In the genomic region with DNA sequence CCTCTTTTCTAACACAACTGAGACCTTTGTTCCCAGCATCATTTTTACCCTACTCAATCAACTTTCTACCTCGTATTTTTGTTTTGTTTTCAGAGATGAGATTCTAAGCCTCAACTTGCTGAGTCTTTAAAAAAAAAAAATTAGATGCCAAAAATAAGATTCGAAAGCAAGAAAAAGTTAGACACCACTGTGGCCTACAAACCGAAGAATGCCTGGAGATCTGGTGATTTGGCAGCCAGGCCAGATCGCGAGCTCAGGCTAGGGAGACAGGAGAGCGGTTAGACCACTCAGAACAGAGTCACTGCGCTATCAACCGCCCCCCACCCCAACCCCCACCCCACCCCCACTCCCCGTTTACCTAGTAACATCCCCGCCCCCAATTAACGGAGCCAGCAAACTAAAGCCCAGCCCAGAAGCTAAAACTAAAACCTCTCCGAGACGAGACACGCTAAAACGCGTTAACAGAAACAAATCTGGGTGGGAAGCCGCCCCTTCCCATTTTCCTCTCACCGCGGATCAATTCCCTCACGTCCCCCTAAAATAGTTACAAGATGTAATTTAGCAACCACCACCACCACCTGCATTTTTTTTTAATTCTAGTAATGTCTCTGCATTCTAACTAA, we compare ENCODE assay signal across 8 mouse cellular contexts. TPM values are rescaled to one million over a fixed set of nuclear protein-coding genes. Genes with fewer than 3 reads are reported as not detected.
A peak's percentile ranks its signal among the peaks of the same experiment; 100 is the strongest.
DNase-seq lines count a peak whose midpoint lies in the region; ATAC-seq and TF ChIP-seq lines count a peak whose summit lies in the region.

No protein-coding gene starts in this region.

- H3K27ac ChIP-seq in kidney, adult 2 months (ENCODE audit: insufficient read depth, low read depth, low read length) = peak overlapping the region; percentile 56; the same call in 1 of the 2 replicates
- H3K27ac ChIP-seq in forebrain, embryonic 11.5 days (ENCODE audit: low read depth, low read length) = no peak overlapping the region
- peak overlapping the region; percentile 98 for H3K27ac ChIP-seq in limb, embryonic 15.5 days
- peak overlapping the region; percentile 99 for H3K27ac ChIP-seq in stomach, postnatal 0 days (replicated peaks)

- H3K9me3 ChIP-seq in forebrain, embryonic 11.5 days (ENCODE audit: control insufficient read depth, low read length) = no peaks in the 10 kb centered on the region
- no peaks in the 10 kb centered on the region for H3K9me3 ChIP-seq in limb, embryonic 15.5 days
- no peaks in the 10 kb centered on the region for H3K9me3 ChIP-seq in stomach, postnatal 0 days (ENCODE audit: control insufficient read depth, low read length)

- peak overlapping the region; percentile 95 for H3K9ac ChIP-seq in forebrain, embryonic 11.5 days (ENCODE audit: low read length)
- no peak overlapping the region for H3K9ac ChIP-seq in limb, embryonic 15.5 days
- peak overlapping the region; percentile 98 for H3K9ac ChIP-seq in stomach, postnatal 0 days (ENCODE audit: low read length)

- TF ChIP-seq EP300 in stomach, postnatal 0 days (optimal IDR thresholded peaks at IDR 0.05) = no peak

- peak overlapping the region; percentile 89 for H3K4me3 ChIP-seq in kidney, adult 2 months (ENCODE audit: insufficient read depth, low read depth, low read length)
- peak overlapping the region; percentile 96 for H3K4me3 ChIP-seq in forebrain, embryonic 11.5 days (ENCODE audit: low read depth, low read length)
- H3K4me3 ChIP-seq in limb, embryonic 15.5 days = peak overlapping the region; percentile 94
- H3K4me3 ChIP-seq in stomach, postnatal 0 days (ENCODE audit: low read depth, low read length) = peak overlapping the region; percentile 99

- H3K4me2 ChIP-seq in forebrain, embryonic 11.5 days (ENCODE audit: low read depth, low read length, severe bottlenecking) = peak overlapping the region; percentile 77
- H3K4me2 ChIP-seq in limb, embryonic 15.5 days = peak overlapping the region; percentile 54
- H3K4me2 ChIP-seq in stomach, postnatal 0 days (replicated peaks; ENCODE audit: low read depth) = peak overlapping the region; percentile 49

- no peak for TF ChIP-seq CTCF in kidney, adult 2 months (conservative IDR thresholded peaks at IDR 0.05; ENCODE audit: insufficient read depth, insufficient read length, low read depth, low read length)
- TF ChIP-seq CTCF in stomach, postnatal 0 days (IDR thresholded peaks at IDR 0.05; ENCODE audit: low read depth) = no peak

- no peak for ATAC-seq in forebrain, embryonic 11.5 days (replicated peaks; ENCODE audit: low FRiP score)
- ATAC-seq in limb, embryonic 15.5 days (ENCODE audit: insufficient number of reproducible peaks, low FRiP score, low TSS enrichment, low read depth) = no peak
- ATAC-seq in stomach, postnatal 0 days (ENCODE audit: low FRiP score, low TSS enrichment) = no peak

- H3K4me1 ChIP-seq in kidney, adult 2 months (ENCODE audit: control insufficient read depth, insufficient read depth, low read length) = no peaks in the 10 kb centered on the region; the same call in 1 of the 2 replicates
- H3K4me1 ChIP-seq in forebrain, embryonic 11.5 days (replicated peaks; ENCODE audit: control insufficient read depth, insufficient read depth, low read length) = no peaks in the 10 kb centered on the region
- H3K4me1 ChIP-seq in limb, embryonic 15.5 days = peaks cover 7% of the 10 kb centered on the region; the same call in 1 of the 2 replicates
- H3K4me1 ChIP-seq in stomach, postnatal 0 days (replicated peaks; ENCODE audit: control insufficient read depth, insufficient read depth) = no peaks in the 10 kb centered on the region

- no peak for TF ChIP-seq POLR2A in kidney, adult 2 months (IDR thresholded peaks at IDR 0.05; ENCODE audit: low read depth, low read length)

- peaks cover 4% of the 10 kb centered on the region; the same call in 1 of the 2 replicates for H3K36me3 ChIP-seq in kidney, adult 2 months (ENCODE audit: control insufficient read depth, insufficient read depth, low read length)
- no peaks in the 10 kb centered on the region; the same call in 1 of the 2 replicates for H3K36me3 ChIP-seq in forebrain, embryonic 11.5 days (ENCODE audit: control insufficient read depth, insufficient read depth, low read length)
- H3K36me3 ChIP-seq in limb, embryonic 15.5 days = peaks cover 8% of the 10 kb centered on the region
- no peaks in the 10 kb centered on the region for H3K36me3 ChIP-seq in stomach, postnatal 0 days (ENCODE audit: control insufficient read depth, insufficient read depth, low read length)

- H3K27me3 ChIP-seq in kidney, adult 2 months (replicated peaks; ENCODE audit: control insufficient read depth, insufficient read depth, low read length) = no peaks in the 10 kb centered on the region
- no peaks in the 10 kb centered on the region for H3K27me3 ChIP-seq in forebrain, embryonic 11.5 days (ENCODE audit: control insufficient read depth, insufficient read depth, low read length)
- no peaks in the 10 kb centered on the region for H3K27me3 ChIP-seq in limb, embryonic 15.5 days
- no peaks in the 10 kb centered on the region for H3K27me3 ChIP-seq in stomach, postnatal 0 days (ENCODE audit: control insufficient read depth, insufficient read depth, low read length)

- 2% methylated on average over 20 of the region's 20 CpGs for WGBS in kidney, adult 2 months
- WGBS in forebrain, embryonic 11.5 days = 9% methylated on average over 20 of the region's 20 CpGs
- 3% methylated on average over 20 of the region's 20 CpGs for WGBS in limb, embryonic 15.5 days
- 4% methylated on average over 20 of the region's 20 CpGs for WGBS in stomach, postnatal 0 days

- peak; percentile 29 for DNase-seq in kidney, adult 2 months
- no peak for DNase-seq in kidney, postnatal 25 days
- peak; percentile 30 for DNase-seq in Muller cell, postnatal 12 days (ENCODE audit: inconsistent ontology term)
- DNase-seq in forebrain, embryonic 11.5 days (ENCODE audit: low spot score) = no peak
- no peak for DNase-seq in stomach, postnatal 0 days (ENCODE audit: low spot score)
- DNase-seq in ovary, postnatal 10 days (ENCODE audit: low spot score) = no peak
- DNase-seq in spleen, postnatal 14 days (ENCODE audit: low spot score in 2 of 2) = no peak

RNA-seq across cellular contexts. Expression of a gene that starts 2.0 kb away (rescaled TPM):
- polyA plus RNA-seq in kidney, adult 2 months (2012; rRNA removed) = 28.7 and 32.3 TPM in 2 replicates
- 10.3 and 11.8 TPM in 2 replicates for polyA plus RNA-seq in forebrain, embryonic 11.5 days (2014; fragmentation: Nextera tagmentation; extraction: Ambion mirVana)
- polyA plus RNA-seq in limb, embryonic 15.5 days (2015; fragmentation: Nextera tagmentation; extraction: Ambion mirVana) = 9.8 and 12.0 TPM in 2 replicates
- polyA plus RNA-seq in stomach, postnatal 0 days (2015; fragmentation: Nextera tagmentation; extraction: Ambion mirVana) = 9.8 and 10.2 TPM in 2 replicates

RNA-seq across cellular contexts. Expression of a gene that starts 2.7 kb away (rescaled TPM):
- 26.6 and 35.7 TPM in 2 replicates for polyA plus RNA-seq in kidney, adult 2 months (2012; rRNA removed)
- 85.4 and 98.9 TPM in 2 replicates for polyA plus RNA-seq in forebrain, embryonic 11.5 days (2014; fragmentation: Nextera tagmentation; extraction: Ambion mirVana)
- 52.1 and 62.0 TPM in 2 replicates for polyA plus RNA-seq in limb, embryonic 15.5 days (2015; fragmentation: Nextera tagmentation; extraction: Ambion mirVana)
- polyA plus RNA-seq in stomach, postnatal 0 days (2015; fragmentation: Nextera tagmentation; extraction: Ambion mirVana) = 26.0 and 26.9 TPM in 2 replicates

Comparison
In these comparisons a context has a peak if more than half of its experiments do, and no peak if none do; other contexts are left out.
1. DNase-seq: peak in kidney, adult 2 months (single experiment) and Muller cell, postnatal 12 days (single experiment); none in kidney, postnatal 25 days (0 of 2), forebrain, embryonic 11.5 days (single experiment), stomach, postnatal 0 days (single experiment), ovary, postnatal 10 days (single experiment) and spleen, postnatal 14 days (0 of 2).
2. Peak in every context shown above with its lines, with median percentiles within 50 percentile points of each other: H3K4me3 ChIP-seq and H3K4me2 ChIP-seq.